Mouse (Mus musculus): ENCODE results near the gene Olfr1130. TPM values are rescaled to one million over a fixed set of nuclear protein-coding genes. Genes with fewer than 3 reads are reported as not detected.

The Olfr1130 gene
- polyA plus RNA-seq (2015; fragmentation: Nextera tagmentation; extraction: Ambion mirVana), result not detected in 2 replicates

DNA sequence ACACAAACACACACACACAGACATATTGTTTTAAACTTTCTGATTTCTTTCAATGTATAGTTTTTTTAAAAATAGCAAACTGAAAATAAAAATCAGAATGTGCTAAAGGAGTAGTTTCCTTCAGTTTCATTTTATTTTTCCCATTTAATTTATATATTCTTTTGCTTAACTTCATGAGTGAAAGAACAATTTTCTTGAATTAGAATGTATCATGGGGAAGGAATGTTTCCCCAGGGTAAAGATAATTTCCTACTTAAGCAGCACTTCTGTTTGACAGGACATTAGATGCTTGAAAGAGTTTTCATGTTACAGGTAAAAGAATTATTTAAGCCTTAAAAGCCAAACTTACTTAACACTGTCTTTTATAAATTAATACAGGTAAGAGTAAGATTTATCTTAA lies at the start of gene Olfr1130:
Olfr1130 (plus strand) TSS at position 301 of the 400 bp plus-strand sequence.

DNA sequence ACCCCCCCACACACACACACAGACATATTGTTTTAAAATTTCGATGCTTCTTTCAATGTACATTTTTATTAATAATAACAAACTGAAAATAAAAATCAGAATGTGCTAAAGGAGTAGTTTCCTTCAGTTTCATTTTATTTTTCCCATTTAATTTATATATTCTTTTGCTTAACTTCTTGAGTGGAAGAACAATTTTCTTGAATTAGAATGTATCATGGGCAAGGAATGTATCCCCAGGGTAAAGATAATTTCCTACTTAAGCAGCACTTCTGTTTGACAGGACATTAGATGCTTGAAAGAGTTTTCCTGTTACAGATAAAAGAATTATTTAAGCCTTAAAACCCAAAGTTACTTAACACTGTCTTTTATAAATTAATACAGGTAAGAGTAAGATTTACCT lies 32.4 kb upstream of the Olfr1130 start, which contains the start of gene Olfr1129:
Olfr1129 (plus strand) TSS at position 301 of the 400 bp plus-strand sequence.

DNA sequence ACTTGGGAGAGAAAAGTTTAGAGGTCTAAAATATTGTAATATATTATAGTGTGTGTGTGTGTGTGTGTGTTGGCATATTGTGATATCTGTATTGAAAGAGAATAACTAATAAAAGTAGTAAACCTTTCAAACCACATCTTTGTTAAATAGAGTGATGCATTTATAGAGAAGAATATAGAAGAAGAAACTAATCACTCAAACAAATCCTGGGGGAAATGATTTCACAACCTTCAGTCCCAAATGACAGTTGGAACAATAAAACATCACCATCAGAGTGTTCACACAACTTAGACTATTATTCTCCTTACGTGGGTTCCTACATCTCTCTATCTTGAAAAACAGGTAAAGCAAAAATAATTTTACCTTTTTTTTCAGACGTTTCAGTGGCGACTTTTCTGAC lies 20.8 kb downstream of the Olfr1130 start, which contains the start of gene Olfr1131:
Olfr1131 (plus strand) TSS at position 301 of the 400 bp plus-strand sequence.

DNA sequence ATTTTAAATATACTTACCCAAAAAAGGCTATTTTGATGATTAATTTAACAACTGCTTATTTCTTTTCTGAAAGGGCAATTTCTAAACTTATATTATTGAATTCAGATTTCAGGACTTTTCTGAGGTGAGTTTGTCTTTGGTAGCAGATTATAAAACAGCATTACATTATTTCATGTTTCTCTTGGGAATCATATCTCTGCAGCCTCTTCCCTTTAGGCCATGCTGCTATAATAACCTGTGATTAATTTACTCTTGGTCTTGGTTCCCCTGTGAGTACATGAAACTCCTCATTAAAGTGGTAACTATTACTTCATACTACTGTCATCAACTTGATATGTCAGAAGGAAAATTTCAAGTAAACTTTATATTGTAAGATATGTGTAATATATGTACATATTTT lies 31.4 kb downstream of the Olfr1130 start, which contains the start of gene Olfr1132:
Olfr1132 (minus strand) TSS at position 101 of the 400 bp plus-strand sequence.

DNA sequence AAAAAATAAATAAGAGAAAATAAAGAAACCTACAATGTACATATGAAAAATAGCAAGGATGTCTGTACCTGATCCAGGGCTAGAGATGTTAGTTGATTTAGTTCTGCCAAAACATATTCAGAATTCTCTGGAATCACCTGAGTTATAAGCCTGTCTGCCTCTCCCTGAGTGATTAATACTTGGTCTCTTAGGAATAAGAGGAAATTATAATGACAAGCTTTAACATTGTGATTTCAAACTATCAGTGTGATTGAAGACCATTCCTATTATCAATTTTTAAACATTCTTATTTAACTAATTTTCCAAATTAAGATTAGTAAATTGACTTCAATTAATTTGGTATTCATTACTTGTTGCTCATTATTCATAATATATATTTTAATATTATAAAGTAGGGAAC lies 41.3 kb downstream of the Olfr1130 start, which contains the start of gene Olfr1133:
Olfr1133 (minus strand) TSS at position 101 of the 400 bp plus-strand sequence.

DNA sequence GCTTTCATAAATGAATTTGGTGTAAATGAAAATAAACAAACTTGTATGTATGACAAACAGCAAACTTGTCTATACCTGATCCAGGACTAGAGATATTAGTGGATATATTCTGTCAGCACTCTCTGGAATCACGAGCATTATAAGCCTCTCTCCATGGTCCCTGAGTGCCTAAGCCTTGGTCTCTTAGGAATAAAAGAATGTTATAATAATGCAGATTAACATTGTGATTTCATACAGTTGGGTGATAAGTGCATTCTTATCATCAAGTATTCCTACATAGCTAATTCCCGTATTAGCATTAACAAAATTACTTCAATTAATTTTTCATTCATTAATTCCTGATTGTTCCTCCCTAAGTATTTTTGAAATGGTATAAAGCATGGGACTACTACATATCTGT lies 52.3 kb downstream of the Olfr1130 start, which contains the start of gene Olfr1134:
Olfr1134 (minus strand) TSS at position 101 of the 400 bp plus-strand sequence.

Other genes starting within 250 kb of the Olfr1130 start
- gene Olfr1121, start 236.3 kb upstream of the Olfr1130 start, polyA plus RNA-seq (2015; fragmentation: Nextera tagmentation; extraction: Ambion mirVana), result not detected in 2 replicates
- not detected in 2 replicates for gene Olfr1122, start 220.4 kb upstream of the Olfr1130 start, polyA plus RNA-seq (2015; fragmentation: Nextera tagmentation; extraction: Ambion mirVana)
- not detected in 2 replicates for gene Olfr1123, start 189.6 kb upstream of the Olfr1130 start, polyA plus RNA-seq (2015; fragmentation: Nextera tagmentation; extraction: Ambion mirVana)
- 0.05 TPM in 1 of 2 replicates, not detected in the other for gene Olfr1124, start 175.9 kb upstream of the Olfr1130 start, polyA plus RNA-seq (2015; fragmentation: Nextera tagmentation; extraction: Ambion mirVana)
- not detected in 2 replicates for gene Olfr1126, start 152.2 kb upstream of the Olfr1130 start, polyA plus RNA-seq (2015; fragmentation: Nextera tagmentation; extraction: Ambion mirVana)
- gene Pramel7, start 109.1 kb upstream of the Olfr1130 start, polyA plus RNA-seq (2015; fragmentation: Nextera tagmentation; extraction: Ambion mirVana), result not detected in 2 replicates
- gene Pramel6, start 99.6 kb upstream of the Olfr1130 start, polyA plus RNA-seq (2015; fragmentation: Nextera tagmentation; extraction: Ambion mirVana), result not detected in 2 replicates
- not detected in 2 replicates for gene Olfr153, start 74.4 kb upstream of the Olfr1130 start, polyA plus RNA-seq (2015; fragmentation: Nextera tagmentation; extraction: Ambion mirVana)
- not detected in 2 replicates for gene Olfr1128, start 60.7 kb upstream of the Olfr1130 start, polyA plus RNA-seq (2015; fragmentation: Nextera tagmentation; extraction: Ambion mirVana)
- gene Olfr1129, start 32.3 kb upstream of the Olfr1130 start, polyA plus RNA-seq (2015; fragmentation: Nextera tagmentation; extraction: Ambion mirVana), result not detected in 2 replicates
- gene Olfr1131, start 20.9 kb downstream of the Olfr1130 start, polyA plus RNA-seq (2015; fragmentation: Nextera tagmentation; extraction: Ambion mirVana), result not detected in 2 replicates
- not detected in 2 replicates for gene Olfr1132, start 31.3 kb downstream of the Olfr1130 start, polyA plus RNA-seq (2015; fragmentation: Nextera tagmentation; extraction: Ambion mirVana)
- gene Olfr1133, start 41.2 kb downstream of the Olfr1130 start, polyA plus RNA-seq (2015; fragmentation: Nextera tagmentation; extraction: Ambion mirVana), result not detected in 2 replicates
- not detected in 2 replicates for gene Olfr1134, start 52.2 kb downstream of the Olfr1130 start, polyA plus RNA-seq (2015; fragmentation: Nextera tagmentation; extraction: Ambion mirVana)
- not detected in 2 replicates for gene Olfr1135, start 67.5 kb downstream of the Olfr1130 start, polyA plus RNA-seq (2015; fragmentation: Nextera tagmentation; extraction: Ambion mirVana)
- gene Olfr1136, start 87.7 kb downstream of the Olfr1130 start, polyA plus RNA-seq (2015; fragmentation: Nextera tagmentation; extraction: Ambion mirVana), result not detected in 2 replicates
- gene Olfr1137, start 107.0 kb downstream of the Olfr1130 start, polyA plus RNA-seq (2015; fragmentation: Nextera tagmentation; extraction: Ambion mirVana), result not detected in 2 replicates
- not detected in 2 replicates for gene Olfr1138, start 133.8 kb downstream of the Olfr1130 start, polyA plus RNA-seq (2015; fragmentation: Nextera tagmentation; extraction: Ambion mirVana)
- gene Olfr1140, start 137.5 kb downstream of the Olfr1130 start, polyA plus RNA-seq (2015; fragmentation: Nextera tagmentation; extraction: Ambion mirVana), result not detected in 2 replicates
- not detected in 2 replicates for gene Olfr1141, start 147.8 kb downstream of the Olfr1130 start, polyA plus RNA-seq (2015; fragmentation: Nextera tagmentation; extraction: Ambion mirVana)
- gene Olfr152, start 173.3 kb downstream of the Olfr1130 start, polyA plus RNA-seq (2015; fragmentation: Nextera tagmentation; extraction: Ambion mirVana), result not detected in 2 replicates
- gene Olfr1143, start 194.4 kb downstream of the Olfr1130 start, polyA plus RNA-seq (2015; fragmentation: Nextera tagmentation; extraction: Ambion mirVana), result not detected in 2 replicates
- not detected in 2 replicates for gene Olfr1145, start 203.6 kb downstream of the Olfr1130 start, polyA plus RNA-seq (2015; fragmentation: Nextera tagmentation; extraction: Ambion mirVana)
- gene Olfr1148, start 224.3 kb downstream of the Olfr1130 start, polyA plus RNA-seq (2015; fragmentation: Nextera tagmentation; extraction: Ambion mirVana), result not detected in 2 replicates
- gene Olfr1150-ps1, start 237.8 kb downstream of the Olfr1130 start, polyA plus RNA-seq (2015; fragmentation: Nextera tagmentation; extraction: Ambion mirVana), result not detected in 2 replicates
- not detected in 2 replicates for gene Olfr1151, start 249.7 kb downstream of the Olfr1130 start, polyA plus RNA-seq (2015; fragmentation: Nextera tagmentation; extraction: Ambion mirVana)